Mouse (Mus musculus): ENCODE measurements around the gene Ss18l1.

Gene Ss18l1

GRCm38 (mm10) chr2:180117485-180118194 lies 75.3 kb downstream of the Ss18l1 start:
- DNase-seq (ENCODE audit: low spot score in 2 of 2): peak; percentile 15 to 31

- peak; percentile 99 to 100 for DNase-seq (ENCODE audit: low spot score in 2 of 2)
Measured at GRCm38 (mm10) chr2:180118661-180119438, 76.5 kb downstream of the Ss18l1 start, which contains the start of gene Osbpl2. Gene Osbpl2, plus strand, starts transcription at chr2:180119306.

Data from urinary bladder, adult 18-20 months (tissue).